Mouse (Mus musculus) kidney, embryonic 16.5 days (tissue): ENCODE measurements around the gene Bcas1. TPM values are rescaled to one million over a fixed set of nuclear protein-coding genes. Genes with fewer than 3 reads are reported as not detected.

Experiments used
- ATAC-seq: fragments of 200-750 bp; cut with Nextera tagmentation; 2 replicates; pipeline ENCODE4 v1.8.0; 2017; ENCODE audit warnings: moderate TSS enrichment; ENCODE audit not compliant: low FRiP score, low TSS enrichment
- H3K27ac ChIP-seq: fragments of 300-500 bp; sonication (generic); 2 replicates; pipeline ENCODE4 v1.5.1; 2014; ENCODE audit warnings: low read length
- H3K27me3 ChIP-seq: fragments of 300-500 bp; sonication (generic); 2 replicates; pipeline ENCODE4 v1.6.1; 2014; ENCODE audit warnings: low read length, control low read depth, mixed read lengths; ENCODE audit not compliant: insufficient read depth
- H3K36me3 ChIP-seq: fragments of 300-500 bp; sonication (generic); 2 replicates; pipeline ENCODE4 v1.6.1; 2014; ENCODE audit warnings: low read length, control low read depth, mixed read lengths; ENCODE audit not compliant: insufficient read depth
- H3K4me1 ChIP-seq: fragments of 300-500 bp; sonication (generic); 2 replicates; pipeline ENCODE4 v1.6.1; 2014; ENCODE audit warnings: low read length, control low read depth, mixed read lengths; ENCODE audit not compliant: insufficient read depth
- H3K4me2 ChIP-seq: fragments of 300-500 bp; sonication (generic); replicated peaks from 2 replicates; pipeline ENCODE4 v1.6.1; 2014; ENCODE audit warnings: low read depth, low read length
- H3K4me3 ChIP-seq: fragments of 300-500 bp; sonication (generic); 2 replicates; pipeline ENCODE4 v1.5.1; 2014; ENCODE audit warnings: mild to moderate bottlenecking, low read length
- H3K9ac ChIP-seq: fragments of 300-500 bp; sonication (generic); replicated peaks from 2 replicates; pipeline ENCODE4 v1.6.1; 2014; ENCODE audit warnings: low read length
- H3K9me3 ChIP-seq: fragments of 300-500 bp; sonication (generic); 2 replicates; pipeline ENCODE4 v1.6.1; 2016; ENCODE audit warnings: low read length, control low read depth
- WGBS: fragments of 180-500 bp; shearing (Covaris S2); extraction: QIAGEN DNeasy Blood & Tissue Kit; methylation state at CpG from one replicate; pipeline ENCODE4 v1.1.7; 2014; 5-methylcytosine and 5-hydroxymethylcytosine counted together
- polyA plus RNA-seq: library from polyadenylated mRNA; unstranded; fragments of >200 nt; fragmentation: Nextera tagmentation; extraction: Ambion mirVana; gene quantifications from 2 replicates; pipeline ENCODE4 v1.2.1, GENCODE M21; 2015

The Bcas1 gene
- polyA plus RNA-seq, 1 experiment from 2014 or later = 0.66 TPM

DNA sequence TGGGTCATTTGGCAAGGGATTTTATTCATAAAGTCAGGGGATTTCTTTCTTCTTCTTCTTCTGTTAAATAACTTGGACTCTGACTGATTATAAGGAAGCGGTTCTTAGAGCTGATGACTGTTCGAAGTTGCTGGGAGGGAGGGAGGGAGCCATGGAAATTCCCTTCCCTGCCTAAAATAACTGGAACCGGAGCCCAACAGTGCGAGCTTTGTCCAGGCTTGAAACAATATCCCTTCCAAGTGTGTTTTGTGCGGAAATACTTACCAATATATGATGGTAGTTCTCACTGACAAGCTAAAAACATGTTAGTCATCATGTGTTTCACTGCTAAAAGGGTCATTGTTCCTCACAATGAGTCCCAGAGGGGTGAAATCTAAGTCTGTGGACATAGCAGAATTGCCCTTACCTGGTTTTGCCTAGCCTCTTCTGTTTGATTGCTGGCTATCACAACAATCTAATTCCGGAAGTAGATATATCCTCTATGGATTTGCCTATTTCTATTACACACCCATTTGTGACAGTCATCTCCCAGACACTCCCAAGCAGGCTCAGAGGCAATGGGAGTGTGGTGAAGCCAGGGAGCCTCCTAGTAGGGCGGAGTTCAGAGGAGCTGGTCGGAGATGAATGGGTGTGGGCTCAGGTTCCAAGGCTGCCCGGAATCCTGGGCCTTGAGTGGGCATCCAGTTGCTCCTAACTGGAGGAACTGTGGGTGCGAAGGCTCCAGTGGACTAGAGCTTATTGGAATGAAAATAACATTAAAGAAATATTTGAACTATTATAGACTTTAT is 119.4 kb downstream of the Bcas1 start:
- Histone ChIP-seq H3K9me3 (no peaks in the 10 kb centered on the region), H3K36me3 (no peaks in the 10 kb centered on the region), H3K4me2 (no peak overlapping the region), H3K27me3 (no peaks in the 10 kb centered on the region), H3K9ac (no peak overlapping the region), H3K4me1 (peaks cover 10% of the 10 kb centered on the region; the same call in 1 of the 2 replicates), H3K4me3 (no peak overlapping the region), H3K27ac (no peak overlapping the region)
- no peak for ATAC-seq
- 52% methylated on average over 10 of the region's 10 CpGs for WGBS

DNA sequence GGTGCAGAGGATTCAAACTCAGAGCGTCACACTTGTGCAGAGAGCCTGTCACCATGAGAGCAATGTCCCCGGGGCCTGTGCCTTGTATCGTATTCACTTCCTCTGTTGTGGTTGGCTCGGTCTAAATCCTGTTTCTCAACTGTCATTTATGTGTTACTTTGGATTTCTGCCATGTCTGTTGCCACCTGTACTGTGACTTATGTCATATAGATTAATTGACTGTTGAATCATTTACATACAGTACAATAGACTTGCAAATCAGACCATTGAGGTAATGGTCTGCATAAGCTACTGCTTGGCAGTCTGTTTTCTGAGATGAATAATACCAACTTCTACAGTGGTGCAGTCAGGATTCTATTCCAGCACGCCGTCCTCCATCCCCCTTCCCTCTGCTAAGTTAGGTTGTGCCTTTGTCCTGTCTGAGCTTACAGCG is 120.0 kb downstream of the Bcas1 start:
- 58% methylated on average over 7 of the region's 7 CpGs for WGBS
- H3K36me3 ChIP-seq = no peaks in the 10 kb centered on the region
- H3K4me1 ChIP-seq = peaks cover 10% of the 10 kb centered on the region; the same call in 1 of the 2 replicates
- H3K27me3 ChIP-seq = no peaks in the 10 kb centered on the region
- ATAC-seq = no peak
- no peak overlapping the region for H3K4me3 ChIP-seq
- no peak overlapping the region for H3K4me2 ChIP-seq
- H3K9ac ChIP-seq = no peak overlapping the region
- no peaks in the 10 kb centered on the region for H3K9me3 ChIP-seq
- H3K27ac ChIP-seq = no peak overlapping the region

DNA sequence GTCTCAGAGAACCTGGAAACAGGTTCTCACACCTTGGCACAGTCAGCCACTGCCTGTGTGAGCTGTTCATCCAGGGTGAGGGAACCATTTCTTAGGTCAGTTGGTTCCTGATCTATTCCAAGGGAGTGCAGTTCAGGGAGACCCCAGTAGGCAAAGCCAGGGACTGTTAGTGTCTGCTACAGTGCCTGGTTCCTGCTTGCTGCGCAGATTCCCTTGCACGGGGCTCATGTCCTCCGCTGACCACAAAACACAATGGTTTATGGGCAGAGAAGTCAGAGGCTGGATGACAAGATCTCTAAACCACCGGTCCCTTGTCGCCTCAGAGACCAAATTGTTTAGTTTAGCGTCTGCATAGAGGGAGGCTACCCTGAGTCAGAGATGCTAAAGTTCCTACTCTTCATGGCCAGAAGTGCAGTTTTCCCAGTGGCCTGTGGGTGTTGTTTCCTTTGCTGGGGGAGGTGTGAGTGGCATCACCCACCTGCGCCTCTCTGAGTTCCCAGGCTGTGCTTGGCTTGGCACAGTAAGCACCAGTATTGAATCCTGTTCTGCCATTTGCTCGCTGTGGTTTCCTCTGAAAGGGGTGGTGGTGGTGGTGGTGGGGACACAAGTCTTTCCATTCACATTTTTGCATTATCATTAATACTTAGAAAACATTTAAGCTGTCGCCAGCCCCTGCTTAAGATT is 120.9 kb downstream of the Bcas1 start:
- ATAC-seq = no peak
- H3K27me3 ChIP-seq = no peaks in the 10 kb centered on the region
- H3K4me2 ChIP-seq = no peak overlapping the region
- no peak overlapping the region for H3K4me3 ChIP-seq
- H3K27ac ChIP-seq = no peak overlapping the region
- H3K4me1 ChIP-seq = peaks cover 10% of the 10 kb centered on the region; the same call in 1 of the 2 replicates
- H3K9me3 ChIP-seq = no peaks in the 10 kb centered on the region
- WGBS = 54% methylated on average over 9 of the region's 9 CpGs
- H3K9ac ChIP-seq = no peak overlapping the region
- H3K36me3 ChIP-seq = no peaks in the 10 kb centered on the region

DNA sequence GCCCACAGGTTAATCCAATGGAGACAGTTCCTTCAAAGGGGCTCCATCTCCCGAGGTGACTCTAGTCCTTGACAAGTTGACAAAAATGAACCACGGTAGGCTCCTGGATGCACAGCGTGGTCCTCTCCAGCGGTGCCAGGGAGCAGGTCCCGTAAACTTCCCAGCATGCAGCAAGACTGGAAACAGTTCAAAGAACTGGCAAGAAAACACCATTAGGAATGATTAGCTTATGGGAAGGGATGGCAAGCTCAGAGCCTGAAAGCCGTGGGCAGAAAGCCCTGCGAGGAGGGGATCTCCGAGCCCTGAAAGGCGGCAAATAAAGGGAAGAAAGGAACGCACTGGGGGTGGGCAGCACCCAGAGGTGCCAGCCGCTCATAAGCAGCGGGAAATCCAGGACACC is 122.9 kb downstream of the Bcas1 start:
- no peaks in the 10 kb centered on the region for H3K9me3 ChIP-seq
- no peak for ATAC-seq
- H3K27me3 ChIP-seq = no peaks in the 10 kb centered on the region
- no peak overlapping the region for H3K27ac ChIP-seq
- H3K9ac ChIP-seq = no peak overlapping the region
- WGBS = 86% methylated on average over 12 of the region's 12 CpGs
- no peak overlapping the region for H3K4me2 ChIP-seq
- peaks cover 10% of the 10 kb centered on the region; the same call in 1 of the 2 replicates for H3K4me1 ChIP-seq
- H3K36me3 ChIP-seq = no peaks in the 10 kb centered on the region
- H3K4me3 ChIP-seq = no peak overlapping the region

DNA sequence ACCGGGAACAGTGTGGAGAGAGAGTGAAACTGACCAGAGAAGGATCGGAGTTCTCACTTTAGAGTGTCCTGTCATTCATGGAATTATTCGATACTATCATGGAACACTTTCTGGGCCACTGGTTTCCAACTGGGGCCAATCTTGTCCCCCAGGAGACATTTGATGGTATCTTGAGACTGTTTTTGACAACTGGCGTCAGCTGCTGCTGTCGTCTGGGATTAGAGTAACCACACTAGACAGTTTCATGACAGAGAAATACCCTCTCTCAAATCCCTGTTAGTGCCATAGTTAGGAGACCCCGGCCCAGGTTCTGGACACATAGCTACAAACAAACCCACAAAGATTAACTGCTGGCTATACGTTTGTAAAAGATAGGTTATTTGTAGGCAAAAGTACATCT is 124.0 kb downstream of the Bcas1 start:
- Histone ChIP-seq H3K27me3 (no peaks in the 10 kb centered on the region), H3K9me3 (no peaks in the 10 kb centered on the region), H3K9ac (no peak overlapping the region), H3K4me3 (no peak overlapping the region), H3K27ac (no peak overlapping the region), H3K4me2 (no peak overlapping the region), H3K36me3 (no peaks in the 10 kb centered on the region), H3K4me1 (peaks cover 4% of the 10 kb centered on the region; the same call in 1 of the 2 replicates)
- no peak for ATAC-seq
- 80% methylated on average over 7 of the region's 7 CpGs for WGBS

DNA sequence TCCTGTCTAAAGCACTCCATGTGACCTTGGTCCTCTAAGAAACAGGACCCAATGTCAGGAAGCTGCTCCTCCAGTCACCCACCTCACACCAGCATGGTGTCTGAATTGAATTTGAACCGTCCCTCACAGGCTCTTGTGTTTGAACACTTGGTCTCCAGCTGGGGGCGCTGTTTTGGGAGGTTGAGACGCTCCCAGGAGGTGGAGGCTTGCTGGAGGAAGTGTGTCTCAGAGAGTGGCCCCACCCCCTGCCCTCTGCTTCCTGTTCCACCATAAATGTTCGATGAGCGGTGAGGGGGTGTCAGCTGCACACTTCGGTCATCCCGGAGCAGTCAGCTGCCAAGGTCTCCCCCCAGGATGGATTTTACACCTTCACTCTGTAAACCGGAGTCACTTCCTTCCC is 124.8 kb downstream of the Bcas1 start:
- Histone ChIP-seq H3K36me3 (no peaks in the 10 kb centered on the region), H3K9ac (no peak overlapping the region), H3K9me3 (no peaks in the 10 kb centered on the region), H3K4me3 (no peak overlapping the region), H3K27ac (no peak overlapping the region), H3K4me2 (no peak overlapping the region), H3K4me1 (peaks cover 4% of the 10 kb centered on the region; the same call in 1 of the 2 replicates), H3K27me3 (no peaks in the 10 kb centered on the region)
- 79% methylated on average over 8 of the region's 8 CpGs for WGBS
- no peak for ATAC-seq

Other genes starting within 250 kb of the Bcas1 start
- gene Pfdn4, start 68.6 kb upstream of the Bcas1 start, polyA plus RNA-seq = 56.4 and 74.0 TPM in 2 replicates
- 3.2 and 4.0 TPM in 2 replicates for gene Cyp24a1, start 69.3 kb upstream of the Bcas1 start, polyA plus RNA-seq
- not detected in 2 replicates for gene 4930470P17Rik, start 174.2 kb upstream of the Bcas1 start, polyA plus RNA-seq